Comparison of ENCODE assay signal across 8 mouse cellular contexts in genomic region chr12:24592956-24593672, GRCm38 (mm10). TPM values are rescaled to one million over a fixed set of nuclear protein-coding genes. Genes with fewer than 3 reads are reported as not detected.
DNase-seq lines count a peak whose midpoint lies in the region; ATAC-seq and TF ChIP-seq lines count a peak whose summit lies in the region.

No protein-coding gene starts in this region.

- H3K4me3 ChIP-seq in G1E (ENCODE audit: low read depth, low read length), result peak overlapping the region; percentile 64; the same call in 1 of the 2 replicates
- peak overlapping the region; percentile 22 for H3K4me3 ChIP-seq in intestine, embryonic 15.5 days (replicated peaks)
- H3K4me3 ChIP-seq in limb, embryonic 15.5 days, result peak overlapping the region; percentile 26
- H3K4me3 ChIP-seq in midbrain, embryonic 14.5 days (replicated peaks; ENCODE audit: low read depth, low read length), result no peak overlapping the region
- H3K4me3 ChIP-seq in small intestine, adult 2 months (ENCODE audit: low read depth, low read length), result peak overlapping the region; percentile 48

- H3K4me2 ChIP-seq in intestine, embryonic 15.5 days (replicated peaks), result peak overlapping the region; percentile 68
- peak overlapping the region; percentile 49 for H3K4me2 ChIP-seq in limb, embryonic 15.5 days
- H3K4me2 ChIP-seq in midbrain, embryonic 14.5 days (ENCODE audit: low read length), result peak overlapping the region; percentile 28; the same call in 1 of the 2 replicates

- H3K36me3 ChIP-seq in G1E (replicated peaks), result peaks cover 19% of the 10 kb centered on the region
- H3K36me3 ChIP-seq in intestine, embryonic 15.5 days, result no peaks in the 10 kb centered on the region
- H3K36me3 ChIP-seq in limb, embryonic 15.5 days, result no peaks in the 10 kb centered on the region
- H3K36me3 ChIP-seq in midbrain, embryonic 14.5 days (ENCODE audit: control insufficient read depth, insufficient read depth, low read length), result no peaks in the 10 kb centered on the region
- H3K36me3 ChIP-seq in small intestine, adult 2 months (ENCODE audit: control insufficient read depth, insufficient read depth, low read length), result no peaks in the 10 kb centered on the region

- DNase-seq in G1E (ENCODE audit: low spot score), result peak; percentile 53
- DNase-seq in embryo, embryonic 10 days (ENCODE audit: low spot score), result peak; percentile 42
- peak; percentile 13 for DNase-seq in midbrain, embryonic 14.5 days
- DNase-seq in cerebellum, postnatal 25 days, result no peak

- peak; percentile 70 for ATAC-seq in G1E (ENCODE audit: extremely low read depth, insufficient number of reproducible peaks, low FRiP score, poor library complexity, severe bottlenecking)
- ATAC-seq in granulocyte monocyte progenitor cell, adult 5-6 weeks (replicated peaks; ENCODE audit: poor library complexity, severe bottlenecking), result peak; percentile 94
- ATAC-seq in intestine, embryonic 15.5 days, result peak; percentile 81
- ATAC-seq in limb, embryonic 15.5 days (ENCODE audit: insufficient number of reproducible peaks, low FRiP score, low TSS enrichment, low read depth), result no peak
- no peak for ATAC-seq in midbrain, embryonic 14.5 days (ENCODE audit: low FRiP score, low TSS enrichment)

- 10% methylated on average over 22 of the region's 22 CpGs for whole genome bisulfite sequencing in intestine, embryonic 15.5 days
- WGBS in limb, embryonic 15.5 days, result 6% methylated on average over 22 of the region's 22 CpGs
- 26% methylated on average over 22 of the region's 22 CpGs for WGBS in midbrain, embryonic 14.5 days
- under 1% methylated on average over 22 of the region's 22 CpGs for WGBS in small intestine, adult 2 months

- H3K9ac ChIP-seq in intestine, embryonic 15.5 days, result no peak overlapping the region
- no peak overlapping the region for H3K9ac ChIP-seq in limb, embryonic 15.5 days
- no peak overlapping the region for H3K9ac ChIP-seq in midbrain, embryonic 14.5 days (replicated peaks; ENCODE audit: low read length)

- no peaks in the 10 kb centered on the region for H3K27me3 ChIP-seq in G1E (ENCODE audit: insufficient read depth, low read length)
- no peaks in the 10 kb centered on the region for H3K27me3 ChIP-seq in intestine, embryonic 15.5 days (replicated peaks)
- no peaks in the 10 kb centered on the region for H3K27me3 ChIP-seq in limb, embryonic 15.5 days
- H3K27me3 ChIP-seq in midbrain, embryonic 14.5 days (ENCODE audit: control insufficient read depth, insufficient read depth, low read length), result no peaks in the 10 kb centered on the region
- no peaks in the 10 kb centered on the region for H3K27me3 ChIP-seq in small intestine, adult 2 months (ENCODE audit: control insufficient read depth, insufficient read depth, low read length)

- H3K27ac ChIP-seq in intestine, embryonic 15.5 days, result no peak overlapping the region
- H3K27ac ChIP-seq in limb, embryonic 15.5 days, result peak overlapping the region; percentile 65
- no peak overlapping the region for H3K27ac ChIP-seq in midbrain, embryonic 14.5 days (replicated peaks; ENCODE audit: low read depth, low read length)
- H3K27ac ChIP-seq in small intestine, adult 2 months (ENCODE audit: insufficient read depth, low read depth, low read length), result no peak overlapping the region

- H3K4me1 ChIP-seq in G1E (ENCODE audit: insufficient read depth, low read depth, low read length), result peaks cover 15% of the 10 kb centered on the region
- peaks cover 6% of the 10 kb centered on the region; the same call in 1 of the 2 replicates for H3K4me1 ChIP-seq in intestine, embryonic 15.5 days (replicated peaks)
- H3K4me1 ChIP-seq in limb, embryonic 15.5 days, result peaks cover 17% of the 10 kb centered on the region
- H3K4me1 ChIP-seq in midbrain, embryonic 14.5 days (ENCODE audit: control insufficient read depth, insufficient read depth, low read length), result no peaks in the 10 kb centered on the region
- H3K4me1 ChIP-seq in small intestine, adult 2 months (ENCODE audit: control insufficient read depth, insufficient read depth, insufficient read length, low read length), result peaks cover 9% of the 10 kb centered on the region; the same call in 1 of the 2 replicates

- no peaks in the 10 kb centered on the region for H3K9me3 ChIP-seq in G1E (replicated peaks)
- H3K9me3 ChIP-seq in intestine, embryonic 15.5 days, result no peaks in the 10 kb centered on the region
- no peaks in the 10 kb centered on the region for H3K9me3 ChIP-seq in limb, embryonic 15.5 days
- no peaks in the 10 kb centered on the region for H3K9me3 ChIP-seq in midbrain, embryonic 14.5 days (ENCODE audit: control insufficient read depth, low read length)

- TF ChIP-seq CTCF in G1E (IDR thresholded peaks at IDR 0.05; ENCODE audit: low read depth, low read length), result no peak
- no peak for TF ChIP-seq CTCF in small intestine, adult 2 months (IDR thresholded peaks at IDR 0.05; ENCODE audit: extremely low read depth, insufficient read length, insufficient replicate concordance, low read depth, low read length)

- TF ChIP-seq POLR2A in small intestine, adult 2 months (IDR thresholded peaks at IDR 0.05; ENCODE audit: low read depth, low read length), result no peak

RNA-seq across cellular contexts. Expression of gene Grhl1, which starts 21.0 kb away (rescaled TPM):
- total RNA-seq in G1E (2014; fragmentation: Nextera tagmentation) (2.0 and 4.4 TPM in 2 replicates), G1E (2017) (2.1 and 3.0 TPM in 2 replicates)
- polyA plus RNA-seq in G1E (2012), result 0.57 and 0.59 TPM in 2 replicates
- 0.53 TPM in 1 of 2 replicates, not detected in the other for total RNA-seq in granulocyte monocyte progenitor cell, adult 5-6 weeks (2014; fragmentation: Nextera tagmentation)
- 0.62 and 0.73 TPM in 2 replicates for total RNA-seq in granulocyte monocyte progenitor cell, adult 5-6 weeks (2017)
- 0.83 and 1.0 TPM in 2 replicates for polyA plus RNA-seq in intestine, embryonic 15.5 days (2015; fragmentation: Nextera tagmentation; extraction: Ambion mirVana)
- polyA plus RNA-seq in limb, embryonic 15.5 days (2015; fragmentation: Nextera tagmentation; extraction: Ambion mirVana), result 39.7 and 42.5 TPM in 2 replicates
- polyA plus RNA-seq in midbrain, embryonic 14.5 days (2014; fragmentation: Nextera tagmentation; extraction: Ambion mirVana), result 0.36 and 0.66 TPM in 2 replicates
- 0.33 and 0.51 TPM in 2 replicates for polyA plus RNA-seq in small intestine, adult 2 months (2012; rRNA removed)

RNA-seq across cellular contexts. Expression of gene Klf11, which starts 58.0 kb away (rescaled TPM):
- total RNA-seq in G1E (2014; fragmentation: Nextera tagmentation), result 16.0 and 18.9 TPM in 2 replicates
- 7.0 and 7.5 TPM in 2 replicates for total RNA-seq in G1E (2017)
- 17.4 and 19.2 TPM in 2 replicates for polyA plus RNA-seq in G1E (2012)
- total RNA-seq in granulocyte monocyte progenitor cell, adult 5-6 weeks (2014; fragmentation: Nextera tagmentation), result 7.1 and 13.2 TPM in 2 replicates
- 10.0 and 12.7 TPM in 2 replicates for total RNA-seq in granulocyte monocyte progenitor cell, adult 5-6 weeks (2017)
- polyA plus RNA-seq in intestine, embryonic 15.5 days (2015; fragmentation: Nextera tagmentation; extraction: Ambion mirVana), result 8.9 and 10.9 TPM in 2 replicates
- 13.6 and 14.4 TPM in 2 replicates for polyA plus RNA-seq in limb, embryonic 15.5 days (2015; fragmentation: Nextera tagmentation; extraction: Ambion mirVana)
- polyA plus RNA-seq in midbrain, embryonic 14.5 days (2014; fragmentation: Nextera tagmentation; extraction: Ambion mirVana), result 15.9 and 21.9 TPM in 2 replicates
- 1.7 and 4.2 TPM in 2 replicates for polyA plus RNA-seq in small intestine, adult 2 months (2012; rRNA removed)

Comparison
In these comparisons a context has a peak if more than half of its experiments do, and no peak if none do; other contexts are left out.
1. ATAC-seq: peak in G1E (single experiment), granulocyte monocyte progenitor cell, adult 5-6 weeks (single experiment) and intestine, embryonic 15.5 days (single experiment); none in limb, embryonic 15.5 days (single experiment) and midbrain, embryonic 14.5 days (single experiment).
2. DNase-seq: peak in G1E (single experiment), embryo, embryonic 10 days (single experiment) and midbrain, embryonic 14.5 days (single experiment); none in cerebellum, postnatal 25 days (0 of 2).
3. RNA of gene Grhl1, which starts 21.0 kb away (polyA plus RNA-seq): 39.7 to 42.5 TPM in limb, embryonic 15.5 days; 0.83 to 1.0 TPM in intestine, embryonic 15.5 days, 0.36 to 0.66 TPM in midbrain, embryonic 14.5 days, 0.57 to 0.59 TPM in G1E and 0.33 to 0.51 TPM in small intestine, adult 2 months; every median in the first group is over 10 times any median in the second.
4. Peak in every context shown above with its lines, with median percentiles within 50 percentile points of each other: H3K4me2 ChIP-seq.